Mouse (Mus musculus): ENCODE data around the gene Hsd17b14. TPM values are rescaled to one million over a fixed set of nuclear protein-coding genes. Genes with fewer than 3 reads are reported as not detected.

Gene Hsd17b14
- polyA plus RNA-seq, 1 experiment from 2014 or later: 3.3 TPM

DNA sequence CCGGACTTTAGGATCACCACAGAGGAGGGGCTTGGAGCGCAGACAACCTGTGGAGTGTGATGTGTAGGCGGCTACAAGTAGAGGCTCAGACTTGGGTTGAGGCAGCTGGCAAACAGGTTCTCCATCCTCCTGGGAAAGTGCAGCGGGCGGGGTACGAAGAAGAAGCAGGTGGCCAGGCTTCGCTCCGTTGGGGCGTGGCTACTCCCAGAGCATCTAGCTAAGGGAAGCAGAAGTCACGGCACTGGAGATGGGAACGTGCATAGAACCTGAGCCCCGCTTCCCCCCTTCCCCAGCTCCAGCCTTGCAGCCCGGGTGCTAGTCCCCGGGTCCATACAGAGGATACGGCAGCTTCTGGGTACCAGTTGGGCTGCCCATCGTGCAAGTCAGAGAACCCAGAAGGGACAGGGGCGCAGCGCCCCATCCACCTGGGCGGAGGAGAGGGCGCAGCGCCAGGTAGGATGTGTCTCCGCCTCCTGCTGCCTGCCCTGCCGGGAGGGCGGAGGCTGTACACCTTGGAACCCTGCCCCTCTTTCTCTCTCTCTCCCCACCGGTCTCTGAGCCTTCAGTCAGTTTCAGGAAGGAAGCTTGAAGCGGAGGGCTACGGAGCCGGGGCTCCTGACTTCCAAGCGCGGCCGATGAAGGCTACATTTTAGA lies 62.5 kb downstream of the Hsd17b14 start, which contains the start of gene Fut1:
Gene Fut1 (plus strand): TSS at position 248 of the 654 bp plus-strand sequence.
- peak within 1 kb of the TSS; percentile 32 for H3K4me3 ChIP-seq (replicated peaks)
- H3K9me3 ChIP-seq (replicated peaks): no peaks in the 10 kb centered on the region
- no peaks in the 10 kb centered on the region for H3K36me3 ChIP-seq
- ATAC-seq (ENCODE audit: insufficient number of reproducible peaks, low FRiP score, low TSS enrichment, low read depth): peak; percentile 69
- H3K4me2 ChIP-seq (replicated peaks): peak within 1 kb of the TSS; percentile 46
- H3K4me1 ChIP-seq: peaks cover 29% of the 10 kb centered on the region
- WGBS: 4% methylated on average over 29 of the region's 31 CpGs
- no peak within 1 kb of the TSS for H3K9ac ChIP-seq
- H3K27ac ChIP-seq (replicated peaks): peak within 1 kb of the TSS; percentile 81
- H3K27me3 ChIP-seq: peaks cover 19% of the 10 kb centered on the region

Other genes with a start within 250 kb of the Hsd17b14 start
- 21.9 and 23.9 TPM in 2 replicates for gene Trpm4, start 221.1 kb upstream of the Hsd17b14 start, polyA plus RNA-seq (2015; fragmentation: Nextera tagmentation; extraction: Ambion mirVana)
- gene Hrc, start 219.6 kb upstream of the Hsd17b14 start, polyA plus RNA-seq (2015; fragmentation: Nextera tagmentation; extraction: Ambion mirVana): 8.7 and 10.6 TPM in 2 replicates
- gene Ppfia3, start 187.9 kb upstream of the Hsd17b14 start, polyA plus RNA-seq (2015; fragmentation: Nextera tagmentation; extraction: Ambion mirVana): 8.5 and 10.1 TPM in 2 replicates
- gene Lin7b, start 184.3 kb upstream of the Hsd17b14 start, polyA plus RNA-seq (2015; fragmentation: Nextera tagmentation; extraction: Ambion mirVana): 3.8 and 4.0 TPM in 2 replicates
- gene Snrnp70, start 159.2 kb upstream of the Hsd17b14 start, polyA plus RNA-seq (2015; fragmentation: Nextera tagmentation; extraction: Ambion mirVana): 212 and 214 TPM in 2 replicates
- gene Kcna7, start 149.2 kb upstream of the Hsd17b14 start, polyA plus RNA-seq (2015; fragmentation: Nextera tagmentation; extraction: Ambion mirVana): 0.22 and 0.36 TPM in 2 replicates
- gene Ntf5, start 141.2 kb upstream of the Hsd17b14 start, polyA plus RNA-seq (2015; fragmentation: Nextera tagmentation; extraction: Ambion mirVana): 3.7 and 4.9 TPM in 2 replicates
- 2.0 and 4.8 TPM in 2 replicates for gene Lhb, start 134.1 kb upstream of the Hsd17b14 start, polyA plus RNA-seq (2015; fragmentation: Nextera tagmentation; extraction: Ambion mirVana)
- 40.6 and 42.0 TPM in 2 replicates for gene Gys1, start 120.0 kb upstream of the Hsd17b14 start, polyA plus RNA-seq (2015; fragmentation: Nextera tagmentation; extraction: Ambion mirVana)
- gene Ruvbl2, start 116.8 kb upstream of the Hsd17b14 start, polyA plus RNA-seq (2015; fragmentation: Nextera tagmentation; extraction: Ambion mirVana): 146 and 159 TPM in 2 replicates
- gene Ftl1, start 95.0 kb upstream of the Hsd17b14 start, polyA plus RNA-seq (2015; fragmentation: Nextera tagmentation; extraction: Ambion mirVana): 4,629 and 4,755 TPM in 2 replicates
- 156 and 158 TPM in 2 replicates for gene Bax, start 88.0 kb upstream of the Hsd17b14 start, polyA plus RNA-seq (2015; fragmentation: Nextera tagmentation; extraction: Ambion mirVana)
- gene Tulp2, start 73.0 kb upstream of the Hsd17b14 start, polyA plus RNA-seq (2015; fragmentation: Nextera tagmentation; extraction: Ambion mirVana): 1.1 and 1.8 TPM in 2 replicates
- gene Gm45808, start 68.1 kb upstream of the Hsd17b14 start, polyA plus RNA-seq (2015; fragmentation: Nextera tagmentation; extraction: Ambion mirVana): not detected in 2 replicates
- gene Dhdh, start 66.1 kb upstream of the Hsd17b14 start, polyA plus RNA-seq (2015; fragmentation: Nextera tagmentation; extraction: Ambion mirVana): 4.4 and 5.1 TPM in 2 replicates
- 258 and 262 TPM in 2 replicates for gene Nucb1, start 44.5 kb upstream of the Hsd17b14 start, polyA plus RNA-seq (2015; fragmentation: Nextera tagmentation; extraction: Ambion mirVana)
- 27.5 and 29.6 TPM in 2 replicates for gene Ppp1r15a, start 28.6 kb upstream of the Hsd17b14 start, polyA plus RNA-seq (2015; fragmentation: Nextera tagmentation; extraction: Ambion mirVana)
- gene Plekha4, start 28.6 kb upstream of the Hsd17b14 start, polyA plus RNA-seq (2015; fragmentation: Nextera tagmentation; extraction: Ambion mirVana): 7.5 and 7.6 TPM in 2 replicates
- 63.0 and 65.1 TPM in 2 replicates for gene Bcat2, start 15.3 kb downstream of the Hsd17b14 start, polyA plus RNA-seq (2015; fragmentation: Nextera tagmentation; extraction: Ambion mirVana)
- 0.95 and 1.2 TPM in 2 replicates for gene Fgf21, start 60.6 kb downstream of the Hsd17b14 start, polyA plus RNA-seq (2015; fragmentation: Nextera tagmentation; extraction: Ambion mirVana)
- 4.8 and 5.3 TPM in 2 replicates for gene Fut1, start 62.4 kb downstream of the Hsd17b14 start, polyA plus RNA-seq (2015; fragmentation: Nextera tagmentation; extraction: Ambion mirVana)
- gene Izumo1, start 66.9 kb downstream of the Hsd17b14 start, polyA plus RNA-seq (2015; fragmentation: Nextera tagmentation; extraction: Ambion mirVana): 0.38 and 0.41 TPM in 2 replicates
- gene Rasip1, start 72.6 kb downstream of the Hsd17b14 start, polyA plus RNA-seq (2015; fragmentation: Nextera tagmentation; extraction: Ambion mirVana): 14.5 and 15.3 TPM in 2 replicates
- gene Mamstr, start 85.1 kb downstream of the Hsd17b14 start, polyA plus RNA-seq (2015; fragmentation: Nextera tagmentation; extraction: Ambion mirVana): 20.0 and 21.4 TPM in 2 replicates
- 6.3 and 6.5 TPM in 2 replicates for gene Fut2, start 111.5 kb downstream of the Hsd17b14 start, polyA plus RNA-seq (2015; fragmentation: Nextera tagmentation; extraction: Ambion mirVana)
- 10.8 and 11.7 TPM in 2 replicates for gene Ntn5, start 129.1 kb downstream of the Hsd17b14 start, polyA plus RNA-seq (2015; fragmentation: Nextera tagmentation; extraction: Ambion mirVana)
- gene Sec1, start 139.5 kb downstream of the Hsd17b14 start, polyA plus RNA-seq (2015; fragmentation: Nextera tagmentation; extraction: Ambion mirVana): 9.6 and 11.1 TPM in 2 replicates
- 17.2 and 17.7 TPM in 2 replicates for gene Car11, start 144.9 kb downstream of the Hsd17b14 start, polyA plus RNA-seq (2015; fragmentation: Nextera tagmentation; extraction: Ambion mirVana)
- 6.8 and 7.0 TPM in 2 replicates for gene Dbp, start 150.2 kb downstream of the Hsd17b14 start, polyA plus RNA-seq (2015; fragmentation: Nextera tagmentation; extraction: Ambion mirVana)
- gene Rpl18, start 160.6 kb downstream of the Hsd17b14 start, polyA plus RNA-seq (2015; fragmentation: Nextera tagmentation; extraction: Ambion mirVana): 1,062 and 1,100 TPM in 2 replicates
- 38.4 and 43.4 TPM in 2 replicates for gene Sphk2, start 163.1 kb downstream of the Hsd17b14 start, polyA plus RNA-seq (2015; fragmentation: Nextera tagmentation; extraction: Ambion mirVana)
- 2.1 and 3.2 TPM in 2 replicates for gene Fam83e, start 166.3 kb downstream of the Hsd17b14 start, polyA plus RNA-seq (2015; fragmentation: Nextera tagmentation; extraction: Ambion mirVana)
- 0.24 and 0.25 TPM in 2 replicates for gene Spaca4, start 170.9 kb downstream of the Hsd17b14 start, polyA plus RNA-seq (2015; fragmentation: Nextera tagmentation; extraction: Ambion mirVana)
- gene Lmtk3, start 228.8 kb downstream of the Hsd17b14 start, polyA plus RNA-seq (2015; fragmentation: Nextera tagmentation; extraction: Ambion mirVana): 1.9 TPM in 2 replicates
- 49.6 and 55.7 TPM in 2 replicates for gene Sult2b1, start 229.8 kb downstream of the Hsd17b14 start, polyA plus RNA-seq (2015; fragmentation: Nextera tagmentation; extraction: Ambion mirVana)